Mouse (Mus musculus) cortical plate, adult 2 months (tissue): ENCODE measurements around the gene Zp3. TPM values are rescaled to one million over a fixed set of nuclear protein-coding genes. Genes with fewer than 3 reads are reported as not detected.

Experiments used
- H3K27ac ChIP-seq: fragments of 200-500 bp; 2 replicates; pipeline ENCODE4 v1.5.1; 2012; ENCODE audit warnings: low read length, control low read depth, inconsistent platforms; ENCODE audit not compliant: insufficient read depth
- H3K4me1 ChIP-seq: fragments of 200-500 bp; 2 replicates; pipeline ENCODE4 v1.6.1; 2011; ENCODE audit warnings: low read length; ENCODE audit not compliant: control insufficient read depth, insufficient read depth
- H3K4me3 ChIP-seq: fragments of 200-500 bp; 2 replicates; pipeline ENCODE4 v1.5.1; 2011; ENCODE audit warnings: mild to moderate bottlenecking, low read length, control low read depth; ENCODE audit not compliant: insufficient read depth
- CTCF ChIP-seq: fragments of 200-500 bp; IDR thresholded peaks from 2 replicates; pipeline ENCODE4 v1.5.1; 2011; ENCODE audit warnings: mild to moderate bottlenecking, control low read depth, low read length; ENCODE audit not compliant: insufficient read depth; ENCODE audit errors: extremely low read depth
- POLR2A ChIP-seq: fragments of 200-500 bp; IDR thresholded peaks from 2 replicates; pipeline ENCODE4 v1.6.1; 2011; ENCODE audit warnings: mild to moderate bottlenecking, low read length, control low read depth; ENCODE audit not compliant: insufficient read depth; ENCODE audit errors: extremely low read depth
- polyA plus RNA-seq: library from polyadenylated mRNA; depleted of rRNA; stranded (reverse); fragments of >200 nt; gene quantifications from 2 replicates; pipeline ENCODE4 v1.2.3, GENCODE M21; 2012; rRNA removed

Zp3 gene
- polyA plus RNA-seq, 1 experiment: not detected

DNA sequence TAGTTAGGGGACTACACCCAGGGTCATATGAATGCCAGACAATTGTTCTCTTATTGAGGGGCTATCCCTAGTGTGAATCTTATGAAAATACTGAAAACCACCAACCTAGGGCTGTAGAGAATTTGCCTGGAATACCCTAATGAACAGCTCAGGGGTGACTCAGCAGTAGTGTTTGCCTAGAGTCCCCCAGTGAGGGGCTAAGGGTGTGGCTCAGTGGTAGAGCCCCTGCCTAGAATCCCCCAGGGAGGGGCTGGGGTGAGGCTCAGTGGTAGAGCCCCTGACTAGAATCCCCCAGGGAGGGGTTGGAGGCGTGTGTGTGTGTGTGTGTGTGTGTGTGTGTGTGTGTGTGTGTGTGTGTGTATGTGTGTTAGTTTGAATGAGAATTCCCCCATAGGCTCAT is 56.8 kb downstream of the Zp3 start:
- TF ChIP-seq POLR2A: no peak
- no peak for TF ChIP-seq CTCF
- Histone ChIP-seq H3K4me3 (no peak overlapping the region), H3K4me1 (no peaks in the 10 kb centered on the region), H3K27ac (no peak overlapping the region)

Other genes starting within 250 kb of the Zp3 start
- gene Tmem120a, start 235.7 kb upstream of the Zp3 start, polyA plus RNA-seq: 14.4 and 15.4 TPM in 2 replicates
- 0.13 TPM in 2 replicates for gene Styxl1, start 201.7 kb upstream of the Zp3 start, polyA plus RNA-seq
- 486 and 499 TPM in 2 replicates for gene Mdh2, start 201.6 kb upstream of the Zp3 start, polyA plus RNA-seq
- gene Srrm3, start 173.2 kb upstream of the Zp3 start, polyA plus RNA-seq: 80.9 and 84.8 TPM in 2 replicates
- gene Hspb1, start 92.2 kb upstream of the Zp3 start, polyA plus RNA-seq: 27.6 and 27.8 TPM in 2 replicates
- gene Ywhag, start 45.5 kb upstream of the Zp3 start, polyA plus RNA-seq: 516 and 534 TPM in 2 replicates
- gene Ssc4d, start 5.6 kb upstream of the Zp3 start, polyA plus RNA-seq: 2.7 and 3.7 TPM in 2 replicates
- gene Dtx2, start 14.7 kb downstream of the Zp3 start, polyA plus RNA-seq: 8.9 and 9.6 TPM in 2 replicates
- gene Upk3b, start 58.4 kb downstream of the Zp3 start, polyA plus RNA-seq: 0.04 TPM in 1 of 2 replicates, not detected in the other
- 0.45 and 0.61 TPM in 2 replicates for gene Upk3bl, start 74.4 kb downstream of the Zp3 start, polyA plus RNA-seq
- 6.5 and 7.4 TPM in 2 replicates for gene Rasa4, start 103.8 kb downstream of the Zp3 start, polyA plus RNA-seq
- 121 and 126 TPM in 2 replicates for gene Polr2j, start 136.5 kb downstream of the Zp3 start, polyA plus RNA-seq
- 18.2 and 19.8 TPM in 2 replicates for gene Lrwd1, start 156.0 kb downstream of the Zp3 start, polyA plus RNA-seq
- 10.4 and 11.3 TPM in 2 replicates for gene Alkbh4, start 156.0 kb downstream of the Zp3 start, polyA plus RNA-seq
- 54.6 and 73.6 TPM in 2 replicates for gene Orai2, start 190.6 kb downstream of the Zp3 start, polyA plus RNA-seq
- gene Prkrip1, start 218.9 kb downstream of the Zp3 start, polyA plus RNA-seq: 35.0 and 36.0 TPM in 2 replicates